Mouse (Mus musculus): ENCODE measurements around the gene Phgr1. TPM values are rescaled to one million over a fixed set of nuclear protein-coding genes. Genes with fewer than 3 reads are reported as not detected.

Phgr1 gene
- total RNA-seq, 1 experiment from 2014 or later: not detected

DNA sequence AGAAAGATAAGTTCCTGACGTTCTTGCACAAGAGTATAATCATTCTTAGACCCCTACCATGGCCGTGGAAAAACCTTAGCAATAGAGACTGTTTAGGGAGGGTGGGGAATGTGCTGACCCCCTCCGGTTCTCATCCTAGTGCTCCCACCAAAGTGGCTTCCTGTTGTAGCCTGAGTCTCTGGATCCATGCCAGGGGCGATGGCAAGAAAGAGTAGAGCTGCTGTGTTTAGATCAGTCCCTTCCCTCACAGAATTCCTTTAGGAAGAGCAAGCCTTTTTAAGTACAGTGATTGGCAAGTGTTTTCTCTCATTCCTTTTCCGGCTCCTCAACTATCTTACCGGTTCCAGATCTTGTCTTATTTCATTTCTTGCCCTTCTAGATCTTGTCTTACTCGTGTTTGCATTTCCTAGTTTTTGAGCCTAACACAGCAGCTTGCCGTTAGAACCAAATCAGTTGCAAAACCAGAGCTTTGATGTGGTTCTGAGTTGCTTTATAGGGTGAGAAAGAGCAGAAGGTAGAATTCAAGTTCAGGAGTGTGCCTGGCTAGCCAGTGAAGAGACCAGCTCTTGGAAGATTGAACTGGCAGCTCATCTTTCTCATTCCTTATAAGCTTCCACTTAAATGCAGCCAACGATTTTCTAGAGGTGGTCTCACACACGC, 25.1 kb upstream of the Phgr1 start:
- ATAC-seq (replicated peaks; ENCODE audit: insufficient number of reproducible peaks, low FRiP score, low TSS enrichment, poor library complexity, severe bottlenecking): no peak

DNA sequence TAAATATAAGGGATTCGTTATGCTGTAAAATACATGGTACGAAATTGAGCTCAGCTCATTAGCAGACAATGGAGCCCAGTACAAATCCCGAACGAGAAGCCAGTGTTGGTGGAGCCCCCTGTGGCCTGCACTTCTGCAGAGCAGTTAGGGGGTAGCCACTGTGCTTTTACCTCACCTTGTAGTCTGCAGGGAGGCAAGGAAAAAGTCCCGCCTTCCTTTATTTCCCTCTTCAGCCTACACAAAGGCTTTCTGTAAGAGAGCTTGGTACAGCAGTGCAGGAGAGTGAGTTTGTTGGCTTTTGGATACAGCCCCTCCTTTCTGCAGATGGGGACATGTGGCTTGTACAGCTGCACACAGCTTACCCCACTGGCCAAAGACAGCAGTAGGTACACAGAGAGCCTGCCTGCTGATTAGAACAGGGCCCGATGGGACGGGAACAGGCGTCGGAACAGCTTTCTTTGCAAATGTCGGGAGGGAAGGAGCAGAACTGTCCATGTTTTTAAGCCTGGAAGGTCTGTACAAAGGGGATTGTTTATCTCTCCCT, 23.2 kb upstream of the Phgr1 start:
- ATAC-seq (replicated peaks; ENCODE audit: insufficient number of reproducible peaks, low FRiP score, low TSS enrichment, poor library complexity, severe bottlenecking): no peak

DNA sequence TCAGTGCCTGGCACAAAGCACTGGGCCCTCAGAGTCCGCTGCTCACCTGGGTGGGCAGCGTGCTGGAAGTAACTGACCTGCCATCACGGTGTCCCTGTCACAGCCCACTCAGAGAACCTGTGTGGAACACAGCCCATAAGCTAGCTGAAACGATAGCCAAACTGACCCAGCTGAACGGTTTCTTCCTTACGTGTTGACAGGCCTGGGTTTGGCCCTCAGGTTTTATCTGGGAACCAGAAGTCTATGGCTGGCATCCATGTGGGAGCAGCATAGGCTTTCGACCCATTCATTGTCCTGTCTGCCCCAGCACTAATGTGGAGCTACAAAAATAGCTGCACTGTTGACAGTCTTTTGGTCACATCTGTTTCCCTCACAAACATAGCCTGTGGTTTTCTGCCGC, 22.1 kb upstream of the Phgr1 start:
- ATAC-seq (replicated peaks; ENCODE audit: insufficient number of reproducible peaks, low FRiP score, low TSS enrichment, poor library complexity, severe bottlenecking): no peak

DNA sequence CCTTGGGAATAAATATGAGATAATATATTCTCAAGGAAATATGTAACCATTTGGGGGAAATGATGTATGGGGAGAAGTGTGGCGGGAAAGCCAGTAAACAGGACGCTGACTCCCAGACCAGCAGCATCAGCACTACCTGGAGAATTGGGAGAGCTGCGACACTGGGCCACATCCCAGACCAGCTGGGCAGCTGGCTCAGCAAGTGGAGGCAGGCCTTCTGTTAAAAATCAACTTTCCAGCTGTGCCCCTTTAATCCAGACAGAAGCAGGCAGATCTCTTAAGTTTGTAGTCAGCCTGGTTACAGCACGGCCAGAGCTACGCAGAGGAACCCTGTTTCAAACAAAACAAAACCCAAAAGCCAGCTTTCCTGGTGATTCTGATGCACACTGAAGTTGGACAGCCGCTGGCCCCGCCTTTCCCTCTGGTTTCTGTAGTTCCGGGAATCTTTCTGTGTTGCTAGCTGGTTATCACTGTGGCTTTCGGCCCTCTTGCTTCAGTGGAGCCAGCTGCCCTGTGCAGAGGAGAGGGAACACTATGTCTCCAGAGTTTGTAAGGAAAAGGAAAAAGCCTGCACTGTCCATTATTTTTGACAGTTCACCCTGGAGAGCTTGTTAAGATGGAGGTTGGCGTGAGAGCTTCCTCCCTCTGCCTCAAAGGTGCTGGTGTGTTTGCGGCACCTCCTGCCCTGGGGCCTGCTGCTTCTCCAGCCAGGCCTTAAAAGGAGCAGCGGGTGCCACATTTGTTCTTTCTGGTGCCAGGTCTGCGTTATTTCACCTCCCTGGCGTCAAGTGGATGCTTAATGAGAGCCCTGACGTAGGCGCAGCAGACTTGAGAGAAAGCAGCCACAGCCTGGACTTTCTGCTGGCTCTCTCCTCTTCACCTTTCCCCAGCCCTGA, 20.4 kb upstream of the Phgr1 start:
- no peak for ATAC-seq (replicated peaks; ENCODE audit: insufficient number of reproducible peaks, low FRiP score, low TSS enrichment, poor library complexity, severe bottlenecking)

DNA sequence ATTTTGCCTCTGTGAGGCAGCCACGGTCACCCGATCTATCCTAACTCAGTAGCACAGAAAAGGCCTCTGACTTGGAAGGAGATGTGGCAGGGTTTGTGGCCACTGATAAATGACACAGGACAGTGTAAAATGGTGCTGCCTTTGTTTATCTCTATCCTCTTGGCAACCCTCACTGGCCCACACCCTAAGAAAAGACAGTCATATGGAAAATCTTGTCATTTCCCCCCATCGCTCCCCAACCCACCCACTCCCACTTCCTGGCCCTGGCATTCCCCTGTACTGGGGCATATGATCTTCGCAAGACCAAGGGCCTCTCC, 19.8 kb upstream of the Phgr1 start:
- ATAC-seq (replicated peaks; ENCODE audit: insufficient number of reproducible peaks, low FRiP score, low TSS enrichment, poor library complexity, severe bottlenecking): no peak

DNA sequence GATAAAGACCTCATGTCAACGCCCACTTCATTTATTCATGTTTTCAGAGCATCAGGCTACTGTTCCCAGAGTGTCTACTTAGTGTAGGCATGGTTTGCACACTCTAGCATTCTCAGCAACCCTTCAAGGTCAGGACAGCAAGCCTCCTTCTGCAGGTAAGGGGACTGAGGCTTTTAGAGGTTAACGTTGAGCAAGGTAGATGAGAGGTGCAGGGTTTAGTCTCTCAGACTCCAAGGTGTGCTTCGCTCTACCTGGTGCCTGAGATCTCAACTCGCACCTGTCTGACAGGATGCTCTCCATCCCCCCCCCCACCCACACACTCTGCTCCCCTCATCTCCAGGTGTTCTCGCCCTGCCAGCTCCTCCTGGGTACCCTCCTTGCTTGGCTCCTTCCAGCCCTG, 18.4 kb upstream of the Phgr1 start:
- no peak for ATAC-seq (replicated peaks; ENCODE audit: insufficient number of reproducible peaks, low FRiP score, low TSS enrichment, poor library complexity, severe bottlenecking)

DNA sequence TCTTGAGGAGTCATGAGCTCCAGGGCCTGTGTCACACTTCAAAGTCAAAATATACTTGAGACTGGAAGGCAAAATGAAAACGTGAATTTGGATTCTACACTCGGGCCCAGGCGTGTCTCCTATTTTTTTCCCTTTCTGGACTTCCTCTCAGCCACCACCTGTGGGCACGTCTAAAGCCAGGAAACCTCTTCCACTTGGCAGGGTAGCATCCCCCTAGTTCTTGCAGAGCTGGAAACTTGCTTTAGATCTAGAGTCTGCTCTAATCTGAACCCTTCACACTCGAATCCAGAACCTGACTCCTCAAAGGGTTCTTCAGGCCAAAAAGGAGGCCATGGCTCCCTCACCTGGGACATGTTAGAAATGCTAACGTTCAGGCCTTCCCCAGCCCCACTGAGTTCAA, 17.2 kb upstream of the Phgr1 start:
- no peak for ATAC-seq (replicated peaks; ENCODE audit: insufficient number of reproducible peaks, low FRiP score, low TSS enrichment, poor library complexity, severe bottlenecking)

DNA sequence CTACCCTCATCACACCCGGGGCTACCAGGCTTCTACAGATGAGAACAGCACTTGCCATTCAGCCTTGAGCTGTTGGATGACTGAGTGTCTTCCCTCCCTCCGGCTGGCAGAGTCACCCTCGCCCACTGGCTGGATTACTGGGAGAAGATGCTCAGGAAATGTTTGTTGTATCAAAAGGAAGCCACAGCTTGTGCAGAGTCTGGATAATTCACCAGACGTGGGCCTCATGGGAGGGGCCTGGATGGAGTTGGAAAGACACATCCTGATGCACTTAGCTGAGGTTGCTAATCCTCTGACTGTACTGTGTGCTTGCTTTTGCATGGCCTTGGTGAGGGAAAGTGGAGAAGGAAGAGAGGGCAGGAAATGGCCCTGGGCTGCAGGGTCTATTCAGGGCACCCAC, 16.5 kb upstream of the Phgr1 start:
- no peak for ATAC-seq (replicated peaks; ENCODE audit: insufficient number of reproducible peaks, low FRiP score, low TSS enrichment, poor library complexity, severe bottlenecking)

DNA sequence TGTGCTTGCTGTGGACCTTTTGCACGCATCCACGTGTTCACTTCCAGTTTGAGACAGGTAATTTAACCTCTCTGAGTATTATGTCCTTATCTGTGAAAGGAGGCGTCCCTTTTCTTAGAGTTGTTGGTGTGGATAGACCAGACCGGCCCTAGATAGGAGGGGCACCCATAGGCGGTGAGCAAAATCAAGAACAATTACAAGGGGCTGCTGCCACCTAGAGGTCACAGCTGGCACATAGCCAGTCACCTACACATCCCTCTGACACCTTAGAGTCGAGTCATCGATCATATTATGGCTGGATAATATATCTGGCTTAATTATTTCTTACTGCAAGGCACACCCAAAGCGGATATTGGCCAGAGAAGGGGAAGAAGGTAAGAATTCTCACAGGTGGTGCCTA, 12.7 kb upstream of the Phgr1 start:
- peak; percentile 66 for ATAC-seq (replicated peaks; ENCODE audit: insufficient number of reproducible peaks, low FRiP score, low TSS enrichment, poor library complexity, severe bottlenecking)

DNA sequence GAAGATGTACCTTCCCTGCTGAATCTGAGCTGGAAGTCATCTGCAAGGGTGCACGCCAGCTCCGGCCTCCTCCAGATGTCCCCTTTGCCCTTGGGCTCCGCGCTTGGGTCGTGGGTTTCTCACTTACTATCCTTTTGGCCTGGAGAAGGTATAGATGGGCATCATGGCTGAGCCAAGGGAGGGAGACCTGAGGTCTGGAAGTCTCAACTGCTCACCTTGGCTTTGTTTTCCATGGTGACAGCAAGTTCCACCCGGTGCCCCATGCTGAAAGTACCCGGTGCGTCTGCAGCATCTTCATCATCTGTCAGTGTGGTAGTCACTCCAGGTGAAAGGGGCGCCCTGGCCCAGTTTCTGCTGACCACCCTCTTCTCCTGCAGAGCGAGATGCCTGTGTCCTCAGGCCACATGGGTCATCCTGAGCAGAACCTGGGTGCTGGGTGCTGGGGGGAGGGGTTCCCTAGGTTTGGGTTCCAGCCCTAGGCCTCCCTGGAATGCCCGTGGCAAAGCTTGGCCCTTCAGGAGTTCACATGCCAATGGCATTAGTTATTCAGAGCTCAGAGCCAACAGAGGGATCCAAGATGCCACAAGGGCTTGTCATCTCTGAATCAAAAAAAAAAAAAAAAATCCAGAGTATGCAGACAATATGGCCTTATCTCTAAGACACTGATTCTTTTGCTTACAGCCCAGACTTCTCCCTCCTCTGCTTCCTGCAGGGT, 12.1 kb upstream of the Phgr1 start:
- no peak for ATAC-seq (replicated peaks; ENCODE audit: insufficient number of reproducible peaks, low FRiP score, low TSS enrichment, poor library complexity, severe bottlenecking)

DNA sequence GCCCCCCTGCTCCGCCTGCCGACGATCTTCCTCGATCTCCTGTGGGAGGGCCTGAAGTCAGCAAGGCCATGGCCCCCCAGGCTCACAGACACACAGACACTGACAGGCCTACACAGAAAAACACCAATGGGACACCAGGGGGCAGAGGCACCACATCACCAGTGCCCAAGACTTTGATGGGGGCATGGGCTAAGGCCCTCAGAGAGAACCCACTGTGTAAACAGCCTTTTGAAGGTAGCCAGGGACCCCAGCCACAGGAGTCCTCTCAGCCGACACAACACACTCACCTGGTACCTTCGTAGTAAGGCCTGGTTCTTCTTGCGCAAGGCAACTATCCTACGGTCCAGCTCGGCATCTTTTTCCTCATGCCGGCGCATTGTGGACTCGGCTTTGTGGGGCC, 11.2 kb upstream of the Phgr1 start:
- ATAC-seq (replicated peaks; ENCODE audit: insufficient number of reproducible peaks, low FRiP score, low TSS enrichment, poor library complexity, severe bottlenecking): no peak

DNA sequence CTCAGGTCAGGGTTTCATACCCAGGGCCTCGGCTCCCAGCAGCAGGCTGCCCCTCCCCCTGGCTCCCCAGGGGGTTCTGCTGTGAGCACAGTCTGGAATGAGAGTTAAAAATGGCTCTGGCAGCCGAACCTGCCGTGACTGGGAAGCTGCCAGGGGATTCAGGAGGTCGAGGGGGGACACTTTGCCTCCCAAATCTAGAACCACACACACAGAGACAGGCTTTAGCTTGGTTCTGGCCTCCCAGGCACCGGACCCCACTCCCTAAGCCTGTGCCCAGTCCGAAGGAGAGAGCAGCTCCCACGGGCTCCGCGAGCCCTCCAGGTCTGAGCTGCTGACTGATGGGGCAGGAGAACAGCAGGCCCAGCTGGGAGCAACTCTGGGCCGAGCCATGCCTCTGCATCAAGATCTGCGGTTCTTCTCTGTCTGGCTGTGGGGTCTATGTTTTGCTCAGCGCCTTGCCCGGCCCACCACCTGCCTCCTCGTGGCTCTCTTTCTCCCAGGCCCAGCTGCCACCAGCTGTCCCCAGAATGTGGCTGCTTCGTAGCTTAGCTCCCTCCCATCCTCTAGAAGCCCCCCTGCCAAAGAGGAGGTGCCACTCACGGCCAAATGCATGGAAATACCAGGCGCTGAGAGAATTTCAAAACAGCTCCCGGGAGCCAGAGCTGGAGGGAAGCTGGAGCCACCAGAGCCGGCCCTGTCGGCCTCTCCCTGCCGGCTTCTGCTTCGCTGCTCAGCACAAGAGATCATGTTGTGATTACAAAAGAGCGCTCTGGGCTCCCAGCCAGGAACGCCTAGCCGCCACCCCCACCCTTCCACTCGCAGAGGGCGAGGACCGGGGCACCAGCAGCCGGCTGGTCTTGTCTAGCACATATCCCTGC, 10.4 kb upstream of the Phgr1 start, which contains the start of gene Ccdc9b:
Gene Ccdc9b (minus strand): TSS at position 756 of the 878 bp plus-strand sequence.
- peak; percentile 52; the same call in 1 of the 2 replicates for ATAC-seq (replicated peaks; ENCODE audit: insufficient number of reproducible peaks, low FRiP score, low TSS enrichment, poor library complexity, severe bottlenecking)

DNA sequence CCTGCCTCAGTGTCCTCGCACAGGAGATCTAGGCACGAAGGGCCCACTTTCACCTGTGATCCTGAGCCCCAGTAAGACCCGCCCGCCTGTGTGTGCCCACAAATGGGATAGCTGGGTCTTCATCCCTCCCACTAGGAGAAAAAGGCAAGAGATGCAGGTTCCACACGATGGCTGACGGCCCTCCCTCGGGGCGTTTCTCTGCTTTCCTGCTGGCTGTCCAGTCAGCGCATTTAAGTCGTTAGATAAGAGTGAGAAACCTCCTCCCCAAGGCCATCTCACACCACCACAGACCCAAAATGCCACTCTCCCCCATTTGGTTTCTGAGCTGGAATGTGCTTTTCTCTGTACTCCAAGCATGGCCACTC, 9.8 kb upstream of the Phgr1 start:
- no peak for ATAC-seq (replicated peaks; ENCODE audit: insufficient number of reproducible peaks, low FRiP score, low TSS enrichment, poor library complexity, severe bottlenecking)

DNA sequence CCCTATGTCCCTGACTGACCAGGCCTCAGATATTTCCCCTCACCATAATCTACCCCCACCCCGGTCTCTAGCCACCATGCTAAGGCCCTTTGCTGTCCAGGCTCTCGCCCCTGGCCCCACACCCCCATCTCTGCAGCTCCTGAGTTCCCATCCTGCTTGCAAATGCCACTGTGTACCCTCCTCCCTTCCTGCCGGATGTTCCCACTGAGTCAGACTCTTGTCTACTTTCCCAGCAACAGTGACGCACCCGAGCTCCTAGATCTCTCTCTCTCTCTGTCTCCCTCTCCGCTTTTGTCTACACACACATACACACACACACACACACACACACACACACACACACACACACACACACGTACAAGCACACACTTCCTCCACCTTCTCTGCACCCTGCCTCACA, 9.1 kb upstream of the Phgr1 start:
- ATAC-seq (replicated peaks; ENCODE audit: insufficient number of reproducible peaks, low FRiP score, low TSS enrichment, poor library complexity, severe bottlenecking): no peak

DNA sequence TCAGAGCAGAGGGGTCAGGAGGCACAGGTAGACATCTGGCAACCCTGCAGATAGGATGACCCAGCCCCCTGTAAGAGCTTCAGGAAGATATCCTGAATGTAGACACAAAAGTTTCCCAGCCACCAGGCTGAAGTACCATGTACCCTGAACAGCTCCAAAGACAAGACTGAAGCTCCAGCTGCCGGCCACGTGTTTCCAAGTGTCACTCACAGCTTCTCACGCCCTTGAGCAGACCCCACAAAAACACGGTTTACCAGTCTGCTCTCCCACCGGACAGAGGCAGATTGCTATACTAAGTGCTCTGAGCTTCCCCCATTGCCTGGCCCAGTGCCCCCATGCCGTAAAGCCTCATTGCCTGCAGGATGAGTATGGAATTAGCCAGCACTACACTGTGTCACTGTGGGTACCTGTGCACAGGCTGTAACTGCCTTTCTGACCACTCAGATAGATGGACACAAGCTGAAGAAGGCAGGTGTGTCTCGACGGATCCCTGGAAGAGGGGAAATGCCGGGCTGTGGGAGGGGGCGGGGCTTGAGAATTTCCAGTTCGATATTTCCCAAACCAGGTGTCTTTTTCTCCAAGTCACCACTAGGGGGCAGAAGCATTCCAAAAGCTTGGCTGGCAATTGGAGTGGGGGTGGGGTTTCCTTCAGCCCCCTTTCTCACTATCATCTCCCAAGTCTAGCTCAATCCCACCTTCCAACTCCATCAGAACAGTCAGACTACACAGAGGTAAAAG, 8.3 kb upstream of the Phgr1 start:
- ATAC-seq (replicated peaks; ENCODE audit: insufficient number of reproducible peaks, low FRiP score, low TSS enrichment, poor library complexity, severe bottlenecking): no peak

DNA sequence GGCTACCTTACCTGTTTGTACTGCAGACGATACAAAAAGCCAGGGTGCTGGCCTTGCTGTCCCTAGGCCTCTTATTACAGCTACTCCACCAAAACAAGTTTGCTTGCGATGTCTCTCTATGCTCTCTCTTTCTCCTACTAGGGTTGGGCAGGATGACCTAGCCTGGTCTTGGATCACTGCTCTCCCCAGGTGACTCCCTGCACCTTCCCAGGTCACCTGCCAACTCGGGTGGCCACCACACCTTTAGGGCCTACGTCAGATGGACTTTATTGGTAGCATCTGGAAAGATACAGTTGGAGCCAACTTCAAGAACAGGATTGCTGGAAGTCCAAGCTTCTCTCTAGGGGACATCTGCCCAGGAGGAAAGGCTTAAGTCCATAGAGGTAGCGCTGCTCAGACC, 7.7 kb upstream of the Phgr1 start:
- ATAC-seq (replicated peaks; ENCODE audit: insufficient number of reproducible peaks, low FRiP score, low TSS enrichment, poor library complexity, severe bottlenecking): no peak

DNA sequence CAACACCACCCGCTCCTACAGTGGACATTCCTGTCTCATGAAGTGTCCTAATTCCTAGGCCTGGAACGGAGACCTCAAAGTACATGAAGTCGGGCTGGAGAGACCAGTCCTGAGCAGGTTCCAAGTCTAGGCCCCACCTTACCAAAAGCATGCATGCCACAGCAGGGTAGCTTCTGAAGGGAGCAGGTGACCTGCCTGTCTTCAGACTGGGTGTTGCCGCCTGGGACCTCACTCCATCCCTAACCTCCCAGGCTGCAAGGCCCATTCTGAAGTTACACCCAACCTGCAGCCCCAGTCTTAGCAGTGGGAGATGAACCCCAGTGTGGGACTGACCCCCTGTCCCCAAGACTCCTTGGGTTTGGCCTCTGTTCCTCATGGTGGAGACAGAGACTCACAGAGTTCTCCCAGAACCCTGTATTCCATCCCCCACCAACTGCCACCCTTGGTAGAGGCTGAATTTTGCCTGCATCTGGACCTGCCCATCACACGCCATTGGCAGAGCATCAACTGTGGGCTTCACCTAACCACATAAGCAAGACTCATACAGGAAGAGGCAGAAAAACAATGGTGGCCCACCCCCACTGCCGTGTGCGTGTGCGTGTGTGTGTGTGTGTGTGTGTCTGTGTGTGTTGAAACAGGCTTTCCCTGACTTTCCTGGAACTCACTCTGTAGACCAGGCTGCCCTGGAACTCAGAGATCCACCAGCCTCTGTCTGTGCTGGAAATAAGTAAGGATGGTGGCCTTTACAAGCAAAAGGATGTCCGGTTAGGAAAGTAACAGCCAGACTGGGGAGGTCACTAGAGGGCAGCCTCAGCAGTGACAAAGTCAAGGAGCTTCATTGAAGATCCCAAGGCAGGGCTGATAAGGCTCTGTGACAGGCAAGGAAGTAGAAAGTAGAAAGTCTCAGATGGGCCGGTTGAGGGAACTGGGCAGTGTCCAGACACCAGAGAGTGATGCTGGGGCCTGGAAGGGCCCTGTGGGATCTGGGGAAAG, 6.2 kb upstream of the Phgr1 start:
- no peak for ATAC-seq (replicated peaks; ENCODE audit: insufficient number of reproducible peaks, low FRiP score, low TSS enrichment, poor library complexity, severe bottlenecking)

Measured in monocyte, adult 5-6 weeks (primary cell).